Mouse (Mus musculus) forebrain, postnatal 0 days (tissue): ENCODE measurements around the gene Ipmk. TPM values are rescaled to one million over a fixed set of nuclear protein-coding genes. Genes with fewer than 3 reads are reported as not detected.
A peak's percentile ranks its signal among the peaks of the same experiment; 100 is the strongest.

Source experiments
- ATAC-seq: fragments of 200-750 bp; cut with Nextera tagmentation; 2 replicates; pipeline ENCODE4 v1.8.0; 2017; ENCODE audit warnings: mild to moderate bottlenecking, moderate library complexity
- DNase-seq: peaks from one replicate; pipeline ENCODE4 v3.0.0-alpha.2; 2015
- H3K27ac ChIP-seq: fragments of 300-500 bp; sonication (generic); 2 replicates; pipeline ENCODE4 v1.5.1; 2014; ENCODE audit warnings: low read depth, mild to moderate bottlenecking, antibody characterized with exemption, low read length, moderate library complexity, mixed read lengths
- H3K27me3 ChIP-seq: fragments of 300-500 bp; sonication (generic); 2 replicates; pipeline ENCODE4 v1.6.1; 2014; ENCODE audit warnings: mild to moderate bottlenecking, low read length, mixed read lengths; ENCODE audit not compliant: insufficient read depth
- H3K36me3 ChIP-seq: fragments of 300-500 bp; sonication (generic); 2 replicates; pipeline ENCODE4 v1.6.1; 2014; ENCODE audit warnings: mild to moderate bottlenecking, moderate library complexity; ENCODE audit not compliant: insufficient read depth
- H3K4me1 ChIP-seq: fragments of 300-500 bp; sonication (generic); 2 replicates; pipeline ENCODE4 v1.6.1; 2014; ENCODE audit warnings: antibody characterized with exemption; ENCODE audit not compliant: insufficient read depth
- H3K4me2 ChIP-seq: fragments of 300-500 bp; sonication (generic); 2 replicates; pipeline ENCODE4 v1.6.1; 2014; ENCODE audit warnings: low read depth, mild to moderate bottlenecking, moderate library complexity
- H3K4me3 ChIP-seq: fragments of 300-500 bp; sonication (generic); 2 replicates; pipeline ENCODE4 v1.5.1; 2014; ENCODE audit warnings: low read depth, low read length, mixed read lengths
- H3K9ac ChIP-seq: fragments of 300-500 bp; sonication (generic); 2 replicates; pipeline ENCODE4 v1.6.1; 2014; ENCODE audit warnings: mild to moderate bottlenecking
- H3K9me3 ChIP-seq: fragments of 300-500 bp; sonication (generic); 2 replicates; pipeline ENCODE4 v1.6.1; 2016; ENCODE audit warnings: low read length
- CTCF ChIP-seq: sonication (generic); IDR thresholded peaks from 2 replicates; pipeline ENCODE4 v1.5.1; 2016; ENCODE audit warnings: antibody characterized with exemption, control low read depth, low read depth
- WGBS: fragments of 180-500 bp; shearing (Covaris S2); extraction: QIAGEN DNeasy Blood & Tissue Kit; methylation state at CpG from one replicate; pipeline ENCODE4 v1.1.7; 2014; 5-methylcytosine and 5-hydroxymethylcytosine counted together
- polyA plus RNA-seq: library from polyadenylated mRNA; unstranded; fragments of >200 nt; fragmentation: Nextera tagmentation; extraction: Ambion mirVana; gene quantifications from 2 replicates; pipeline ENCODE4 v1.2.1, GENCODE M21; 2015
- total RNA-seq: library from RNA; depleted of rRNA; stranded (reverse); fragments of >200 nt; gene quantifications from 2 replicates; pipeline ENCODE4 v1.2.3, GENCODE M21; 2014; rRNA removed

Ipmk gene
- total and polyA plus RNA-seq, 2 experiments from 2014 or later: 12.5 to 26.1 TPM

GRCm38 (mm10) chr10:71476471-71477080 lies 129.0 kb downstream of the Ipmk start:
- ATAC-seq (peak; percentile 91), DNase-seq (peak; percentile 74)
- Histone ChIP-seq H3K36me3 (no peaks in the 10 kb centered on the region), H3K4me3 (no peak overlapping the region), H3K4me2 (no peak overlapping the region), H3K27me3 (no peaks in the 10 kb centered on the region), H3K9ac (no peak overlapping the region), H3K4me1 (no peaks in the 10 kb centered on the region; the same call in none of the 2 replicates), H3K9me3 (no peaks in the 10 kb centered on the region), H3K27ac (peak overlapping the region; percentile 45)
- no peak for TF ChIP-seq CTCF
- WGBS: 35% methylated on average over 8 of the region's 8 CpGs

- no peaks in the 10 kb centered on the region; the same call in none of the 2 replicates for H3K4me1 ChIP-seq
- no peak overlapping the region for H3K4me2 ChIP-seq
- H3K27ac ChIP-seq: peak overlapping the region; percentile 45; the same call in 1 of the 2 replicates
- H3K27me3 ChIP-seq: no peaks in the 10 kb centered on the region
- WGBS: 43% methylated on average over 4 of the region's 4 CpGs
- TF ChIP-seq CTCF: no peak
- no peak overlapping the region for H3K4me3 ChIP-seq
- ATAC-seq: peak; percentile 24; the same call in 1 of the 2 replicates
- H3K9ac ChIP-seq: no peak overlapping the region
- H3K36me3 ChIP-seq: no peaks in the 10 kb centered on the region
- H3K9me3 ChIP-seq: no peaks in the 10 kb centered on the region
- DNase-seq: no peak
These were observed 129.6 kb downstream of the Ipmk start for GRCm38 (mm10) chr10:71477147-71477546.

- Histone ChIP-seq H3K27me3 (no peaks in the 10 kb centered on the region), H3K4me1 (no peaks in the 10 kb centered on the region; the same call in none of the 2 replicates), H3K27ac (no peak overlapping the region), H3K9ac (no peak overlapping the region), H3K4me2 (no peak overlapping the region), H3K4me3 (no peak overlapping the region), H3K36me3 (no peaks in the 10 kb centered on the region), H3K9me3 (no peaks in the 10 kb centered on the region)
- peak; percentile 99 for TF ChIP-seq CTCF
- DNase-seq (peak; percentile 93), ATAC-seq (0 out of 2 replicates have a peak, but pooled peaks have one; percentile 26)
- 11% methylated on average over 8 of the region's 8 CpGs for WGBS
These were observed 132.2 kb downstream of the Ipmk start for GRCm38 (mm10) chr10:71479700-71480325.

Other genes starting within 250 kb of the Ipmk start
- 3.1 and 5.2 TPM in 2 replicates for gene Bicc1, start 188.1 kb upstream of the Ipmk start, total RNA-seq
- 3.4 and 4.6 TPM in 2 replicates for gene Bicc1, start 188.1 kb upstream of the Ipmk start, polyA plus RNA-seq
- gene Tfam, start 109.5 kb upstream of the Ipmk start, total RNA-seq: 25.1 and 50.9 TPM in 2 replicates
- 46.9 and 47.7 TPM in 2 replicates for gene Tfam, start 109.5 kb upstream of the Ipmk start, polyA plus RNA-seq
- gene Ube2d1, start 62.5 kb upstream of the Ipmk start, total RNA-seq: 80.7 and 82.6 TPM in 2 replicates
- 227 and 232 TPM in 2 replicates for gene Ube2d1, start 62.5 kb upstream of the Ipmk start, polyA plus RNA-seq
- gene Cisd1, start 2.8 kb upstream of the Ipmk start, total RNA-seq: 128 and 160 TPM in 2 replicates
- 346 and 354 TPM in 2 replicates for gene Cisd1, start 2.8 kb upstream of the Ipmk start, polyA plus RNA-seq